Mouse (Mus musculus) cortical plate, adult 2 months (tissue): ENCODE results near the gene Osbpl10.

Experiments
- CTCF ChIP-seq: fragments of 200-500 bp; IDR thresholded peaks from 2 replicates; pipeline ENCODE4 v1.5.1; 2011; ENCODE audit warnings: mild to moderate bottlenecking, control low read depth, low read length; ENCODE audit not compliant: insufficient read depth; ENCODE audit errors: extremely low read depth
- POLR2A ChIP-seq: fragments of 200-500 bp; IDR thresholded peaks from 2 replicates; pipeline ENCODE4 v1.6.1; 2011; ENCODE audit warnings: mild to moderate bottlenecking, low read length, control low read depth; ENCODE audit not compliant: insufficient read depth; ENCODE audit errors: extremely low read depth

- TF ChIP-seq CTCF = peak; percentile 44
- TF ChIP-seq POLR2A = no peak
These were observed 184.7 kb downstream of the Osbpl10 start for GRCm38 (mm10) chr9:115163031-115163430.
